Mouse (Mus musculus): ENCODE data around the gene Cnnm4.

- no peak for TF ChIP-seq CTCF (conservative IDR thresholded peaks at IDR 0.05; ENCODE audit: insufficient read depth, insufficient read length, low read depth, low read length)
- no peak for TF ChIP-seq POLR2A (IDR thresholded peaks at IDR 0.05; ENCODE audit: low read depth, low read length)
Observed at GRCm38 (mm10) chr1:36441101-36441500, 30.3 kb upstream of the Cnnm4 start.
